In genomic region chr12:71136130-71136973, GRCm38 (mm10) we compare ENCODE assay signal across 8 mouse cellular contexts. TPM values are rescaled to one million over a fixed set of nuclear protein-coding genes. Genes with fewer than 3 reads are reported as not detected.
DNase-seq lines count a peak whose midpoint lies in the region; ATAC-seq and TF ChIP-seq lines count a peak whose summit lies in the region.

Gene Timm9, minus strand, starts transcription at chr12:71136684.
Gene 2700049A03Rik, plus strand, starts transcription at chr12:71136848.

- H3K27me3 ChIP-seq in G1E (ENCODE audit: insufficient read depth, low read length) = no peaks in the 10 kb centered on the region
- H3K27me3 ChIP-seq in forebrain, embryonic 15.5 days = no peaks in the 10 kb centered on the region
- H3K27me3 ChIP-seq in neural tube, embryonic 15.5 days (replicated peaks) = no peaks in the 10 kb centered on the region

- DNase-seq in G1E (ENCODE audit: low spot score) = peak; percentile 57
- DNase-seq in cerebellum, adult 18-20 months = peak; percentile 76 to 86
- DNase-seq in heart, postnatal 25 days (ENCODE audit: low spot score) = peak; percentile 43
- DNase-seq in layer of hippocampus, adult 18-20 months (ENCODE audit: low spot score in 2 of 2) = peak; percentile 77 to 88
- peak; percentile 72 to 75 for DNase-seq in lung, adult 18-20 months
- peak; percentile 87 for DNase-seq in testis, postnatal 14 days (ENCODE audit: low spot score)

- peak within 1 kb of the TSS; percentile 90 for H3K9ac ChIP-seq in forebrain, embryonic 15.5 days (replicated peaks)
- H3K9ac ChIP-seq in neural tube, embryonic 15.5 days (replicated peaks) = peak within 1 kb of the TSS; percentile 95

- under 1% methylated on average over 52 of the region's 52 CpGs for WGBS in forebrain, embryonic 15.5 days
- under 1% methylated on average over 50 of the region's 52 CpGs for WGBS in neural tube, embryonic 15.5 days

- peak within 1 kb of the TSS; percentile 83 for H3K4me3 ChIP-seq in G1E (ENCODE audit: low read depth, low read length)
- H3K4me3 ChIP-seq in forebrain, embryonic 15.5 days = peak within 1 kb of the TSS; percentile 89
- H3K4me3 ChIP-seq in neural tube, embryonic 15.5 days (replicated peaks) = peak within 1 kb of the TSS; percentile 99

- intact Hi-C loops in heart, postnatal 25 days (cut with DNase I) = loop anchor here (5.0 kb wide), 1 partner anchor 169 kb away; no protein-coding TSS in a partner anchor

- no peaks in the 10 kb centered on the region for H3K9me3 ChIP-seq in G1E (replicated peaks)
- H3K9me3 ChIP-seq in forebrain, embryonic 15.5 days = no peaks in the 10 kb centered on the region
- no peaks in the 10 kb centered on the region for H3K9me3 ChIP-seq in neural tube, embryonic 15.5 days (replicated peaks)

- H3K4me2 ChIP-seq in forebrain, embryonic 15.5 days (replicated peaks) = peak within 1 kb of the TSS; percentile 83
- peak within 1 kb of the TSS; percentile 86 for H3K4me2 ChIP-seq in neural tube, embryonic 15.5 days

- peak; percentile 69 for ATAC-seq in G1E (ENCODE audit: extremely low read depth, insufficient number of reproducible peaks, low FRiP score, poor library complexity, severe bottlenecking)
- ATAC-seq in forebrain, embryonic 15.5 days (replicated peaks) = peak; percentile 96
- peak; percentile 94 for ATAC-seq in neural tube, embryonic 15.5 days (ENCODE audit: low FRiP score)

- TF ChIP-seq CTCF in G1E (IDR thresholded peaks at IDR 0.05; ENCODE audit: low read depth, low read length) = no peak

- H3K36me3 ChIP-seq in G1E (replicated peaks) = peaks cover 55% of the 10 kb centered on the region
- H3K36me3 ChIP-seq in forebrain, embryonic 15.5 days = peaks cover 23% of the 10 kb centered on the region
- peaks cover 30% of the 10 kb centered on the region for H3K36me3 ChIP-seq in neural tube, embryonic 15.5 days

- H3K4me1 ChIP-seq in G1E (ENCODE audit: insufficient read depth, low read depth, low read length) = peaks cover 48% of the 10 kb centered on the region
- peaks cover 43% of the 10 kb centered on the region for H3K4me1 ChIP-seq in forebrain, embryonic 15.5 days
- peaks cover 39% of the 10 kb centered on the region for H3K4me1 ChIP-seq in neural tube, embryonic 15.5 days

- peak within 1 kb of the TSS; percentile 91 for H3K27ac ChIP-seq in forebrain, embryonic 15.5 days (replicated peaks)
- H3K27ac ChIP-seq in neural tube, embryonic 15.5 days (replicated peaks) = peak within 1 kb of the TSS; percentile 83

RNA-seq across cellular contexts. Expression of gene Timm9, which starts in this region (rescaled TPM):
- 106 and 135 TPM in 2 replicates for total RNA-seq in G1E (2014; fragmentation: Nextera tagmentation)
- total RNA-seq in G1E (2017) = 123 and 131 TPM in 2 replicates
- 24.6 and 41.9 TPM in 2 replicates for polyA plus RNA-seq in G1E (2012)
- 89.4 and 92.6 TPM in 2 replicates for polyA plus RNA-seq in forebrain, embryonic 15.5 days (2015; fragmentation: Nextera tagmentation; extraction: Ambion mirVana)
- 10 to 100 TPM; 33.6 to 35.6 TPM for total RNA-seq in heart, postnatal 25 days (2021)
- 10 to 100 TPM; 50.7 to 58.5 TPM for total RNA-seq in layer of hippocampus, adult 18-20 months (2021)
- 124 and 133 TPM in 2 replicates for polyA plus RNA-seq in neural tube, embryonic 15.5 days (2015; fragmentation: Nextera tagmentation; extraction: Ambion mirVana)

RNA-seq across cellular contexts. Expression of gene 2700049A03Rik, which starts in this region (rescaled TPM):
- total RNA-seq in G1E (2014; fragmentation: Nextera tagmentation) (43.6 and 52.9 TPM in 2 replicates), G1E (2017) (23.8 and 26.7 TPM in 2 replicates)
- polyA plus RNA-seq in G1E (2012) = 0.86 and 1.4 TPM in 2 replicates
- 20.4 and 22.3 TPM in 2 replicates for polyA plus RNA-seq in forebrain, embryonic 15.5 days (2015; fragmentation: Nextera tagmentation; extraction: Ambion mirVana)
- 1 to 10 TPM; 3.0 to 3.3 TPM for total RNA-seq in heart, postnatal 25 days (2021)
- total RNA-seq in layer of hippocampus, adult 18-20 months (2021) = 1 to 10 TPM; 6.6 to 7.5 TPM
- 12.1 and 12.8 TPM in 2 replicates for polyA plus RNA-seq in neural tube, embryonic 15.5 days (2015; fragmentation: Nextera tagmentation; extraction: Ambion mirVana)

Comparison
In these comparisons a context has a peak if more than half of its experiments do, and no peak if none do; other contexts are left out.
1. Peak in every context shown above with its lines: DNase-seq, ATAC-seq, H3K4me3 ChIP-seq and H3K27ac ChIP-seq.